In the genomic region with DNA sequence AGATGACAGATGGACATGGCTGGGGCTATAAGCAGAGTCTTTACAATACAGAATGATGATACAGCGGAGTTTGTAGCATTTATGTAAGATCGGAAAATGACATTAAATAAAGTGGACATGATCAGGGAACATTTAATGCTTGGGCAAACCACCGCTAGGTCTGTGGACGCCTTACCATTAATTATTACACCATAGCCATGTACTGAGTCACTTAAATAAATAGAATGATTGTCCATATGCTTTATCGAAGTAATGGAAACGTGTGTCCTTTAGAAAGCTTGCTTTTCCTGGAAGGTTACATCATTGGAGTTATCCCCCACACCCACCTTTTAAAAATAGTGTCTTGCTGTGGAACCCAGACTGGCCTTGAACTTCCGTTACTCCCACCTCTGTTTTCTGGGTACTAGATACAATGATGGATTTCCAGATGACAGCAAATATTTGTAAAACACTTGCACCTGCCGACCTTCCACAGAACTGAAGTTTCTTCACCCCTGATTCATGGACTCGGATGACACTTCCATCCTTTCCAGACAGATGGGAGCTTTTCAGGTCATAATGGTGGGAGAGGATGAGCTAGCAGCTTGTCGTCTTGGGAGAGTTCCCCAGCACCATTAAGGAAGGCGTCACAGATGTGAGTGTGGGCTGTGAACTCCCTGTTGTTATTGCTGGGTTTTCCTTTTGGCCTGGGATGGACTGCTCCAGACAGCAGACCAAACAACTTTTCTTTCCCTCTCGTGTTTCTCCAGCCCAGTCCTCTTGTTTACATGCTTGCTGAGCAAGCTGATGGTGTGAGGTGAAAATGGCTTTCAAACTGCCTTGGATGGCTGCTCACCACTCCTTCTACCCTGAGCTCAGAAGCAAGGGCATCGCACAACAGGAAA, we compare ENCODE assay signal across 20 mouse cellular contexts.
DNase-seq lines count a peak whose midpoint lies in the region; ATAC-seq and TF ChIP-seq lines count a peak whose summit lies in the region.
"Had no signal": no experiment of that assay in that cellular context is flagged by ENCODE, and none has a peak within 500 bp of the region (broad histone marks: within the 10 kb centered on the region; RNA-seq: fewer than 3 reads in every experiment).

No protein-coding gene starts in this region.

- TF ChIP-seq POLR2A in liver, adult 2 months (IDR thresholded peaks at IDR 0.05; ENCODE audit: extremely low read depth, insufficient read depth, low read length) = no peak

- H3K4me1 ChIP-seq in liver, adult 2 months (ENCODE audit: control insufficient read depth, insufficient read depth, low read length) = peaks cover 10% of the 10 kb centered on the region
- H3K4me1 ChIP-seq in lung, embryonic 16.5 days (replicated peaks; ENCODE audit: control insufficient read depth, insufficient read depth, low read length) = 0 out of 2 replicates have a peak, but pooled peaks cover 2% of the 10 kb centered on the region
- H3K4me1 ChIP-seq: embryonic facial prominence, embryonic 15.5 days; forebrain, embryonic 10.5 days; heart, embryonic 13.5 days had no signal

- WGBS in liver, adult 2 months = 45% methylated on average over 13 of the region's 13 CpGs
- 51% methylated on average over 13 of the region's 13 CpGs for WGBS in lung, embryonic 16.5 days

- DNase-seq in liver, adult 2 months (ENCODE audit: extremely low read depth, low read depth, low spot score) = peak; percentile 54
- no peak for DNase-seq in liver
- no peak for DNase-seq in lung, postnatal 36 days
- peak; percentile 16 for DNase-seq in testis, postnatal 10 days (ENCODE audit: low spot score)
- DNase-seq in testis, postnatal 14 days (ENCODE audit: low spot score) = no peak
- no peak for DNase-seq in kidney, postnatal 10 days
- DNase-seq: adrenal gland, postnatal 10 days; cerebellum, adult 11 months; cerebellum, adult 8-10 months; cerebellum, postnatal 14 days; embryo, embryonic 11 days; gastrocnemius, adult 2 months; gastrocnemius, postnatal 25 days; heart, postnatal 4 days had no signal

- no peaks in the 10 kb centered on the region for H3K27me3 ChIP-seq in liver, adult 2 months (ENCODE audit: control insufficient read depth, insufficient read depth, low read length)
- H3K27me3 ChIP-seq in lung, embryonic 16.5 days (ENCODE audit: control insufficient read depth, insufficient read depth, low read depth, low read length) = no peaks in the 10 kb centered on the region
- H3K27me3 ChIP-seq: embryonic facial prominence, embryonic 15.5 days; heart, embryonic 13.5 days had no signal

- peak; percentile 75 for ATAC-seq in lung, embryonic 16.5 days (ENCODE audit: low read depth)
- ATAC-seq: forebrain, embryonic 14.5 days had no signal

- H3K4me3 ChIP-seq in liver, adult 2 months (ENCODE audit: insufficient read depth, low read depth, low read length) = no peak overlapping the region
- no peak overlapping the region for H3K4me3 ChIP-seq in lung, embryonic 16.5 days (ENCODE audit: low read length)
- H3K4me3 ChIP-seq: embryonic facial prominence, embryonic 15.5 days; erythroblast, embryonic 14.5 days; forebrain, embryonic 10.5 days; gastrocnemius, adult 2 months; heart, embryonic 13.5 days had no signal

- H3K27ac ChIP-seq in liver, adult 2 months (replicated peaks; ENCODE audit: insufficient read depth, low read depth, low read length) = no peak overlapping the region
- no peak overlapping the region for H3K27ac ChIP-seq in lung, embryonic 16.5 days (ENCODE audit: low read length)
- H3K27ac ChIP-seq: embryonic facial prominence, embryonic 15.5 days; forebrain, embryonic 10.5 days; gastrocnemius, adult 2 months; heart, embryonic 13.5 days had no signal

- no peak overlapping the region for H3K4me2 ChIP-seq in lung, embryonic 16.5 days (ENCODE audit: low read depth, low read length)
- H3K4me2 ChIP-seq: embryonic facial prominence, embryonic 15.5 days; heart, embryonic 13.5 days had no signal

- no peak for TF ChIP-seq CTCF in liver, adult 2 months (IDR thresholded peaks at IDR 0.05; ENCODE audit: low read depth, low read length)

- no peaks in the 10 kb centered on the region for H3K9me3 ChIP-seq in lung, embryonic 16.5 days (ENCODE audit: control insufficient read depth, low read length)
- H3K9me3 ChIP-seq: embryonic facial prominence, embryonic 15.5 days; heart, embryonic 13.5 days had no signal

- H3K36me3 ChIP-seq in liver, adult 2 months (ENCODE audit: control insufficient read depth, insufficient read depth, low read length) = no peaks in the 10 kb centered on the region
- no peaks in the 10 kb centered on the region for H3K36me3 ChIP-seq in lung, embryonic 16.5 days (ENCODE audit: control insufficient read depth, insufficient read depth, low read length)
- H3K36me3 ChIP-seq: embryonic facial prominence, embryonic 15.5 days; forebrain, embryonic 10.5 days; heart, embryonic 13.5 days had no signal

- H3K9ac ChIP-seq in liver, adult 2 months (ENCODE audit: low read depth, low read length) = no peak overlapping the region
- no peak overlapping the region for H3K9ac ChIP-seq in lung, embryonic 16.5 days (ENCODE audit: low read length)
- H3K9ac ChIP-seq: embryonic facial prominence, embryonic 15.5 days; heart, embryonic 13.5 days had no signal

- H3K79me2 ChIP-seq in liver, adult 2 months (ENCODE audit: control insufficient read depth, insufficient read depth, low read length) = no peaks in the 10 kb centered on the region

Comparison
In these comparisons a context has a peak if more than half of its experiments do, and no peak if none do; other contexts are left out.
1. DNase-seq: peak in liver, adult 2 months (single experiment) and testis, postnatal 10 days (single experiment); none in liver (single experiment), lung, postnatal 36 days (single experiment), testis, postnatal 14 days (single experiment) and kidney, postnatal 10 days (single experiment).